Mouse (Mus musculus) lung, embryonic 14.5 days (tissue): Measurements from ENCODE around the gene Mettl22. TPM values are rescaled to one million over a fixed set of nuclear protein-coding genes. Genes with fewer than 3 reads are reported as not detected.

Source experiments
- ATAC-seq: fragments of 200-750 bp; cut with Nextera tagmentation; 2 replicates; pipeline ENCODE4 v1.8.0; 2017; ENCODE audit warnings: mild to moderate bottlenecking, moderate TSS enrichment, moderate library complexity; ENCODE audit not compliant: insufficient read depth
- DNase-seq: peaks from one replicate; pipeline ENCODE4 v3.0.0-alpha.2; 2015
- H3K27ac ChIP-seq: fragments of 300-500 bp; sonication (generic); 2 replicates; pipeline ENCODE4 v1.5.1; 2014; ENCODE audit warnings: low read depth, mild to moderate bottlenecking, moderate library complexity
- H3K27me3 ChIP-seq: fragments of 300-500 bp; sonication (generic); 2 replicates; pipeline ENCODE4 v1.6.1; 2014; ENCODE audit warnings: low read length, control low read depth; ENCODE audit not compliant: insufficient read depth
- H3K36me3 ChIP-seq: fragments of 300-500 bp; sonication (generic); 2 replicates; pipeline ENCODE4 v1.6.1; 2014; ENCODE audit warnings: control low read depth; ENCODE audit not compliant: insufficient read depth
- H3K4me1 ChIP-seq: fragments of 300-500 bp; sonication (generic); 2 replicates; pipeline ENCODE4 v1.6.1; 2014; ENCODE audit warnings: antibody characterized with exemption, control low read depth; ENCODE audit not compliant: insufficient read depth
- H3K4me2 ChIP-seq: fragments of 300-500 bp; sonication (generic); 2 replicates; pipeline ENCODE4 v1.6.1; 2014; ENCODE audit warnings: mild to moderate bottlenecking
- H3K4me3 ChIP-seq: fragments of 300-500 bp; sonication (generic); 2 replicates; pipeline ENCODE4 v1.5.1; 2014; ENCODE audit warnings: low read depth, low read length
- H3K9ac ChIP-seq: fragments of 300-500 bp; sonication (generic); 2 replicates; pipeline ENCODE4 v1.6.1; 2014
- H3K9me3 ChIP-seq: fragments of 300-500 bp; sonication (generic); 2 replicates; pipeline ENCODE4 v1.6.1; 2016; ENCODE audit warnings: low read depth, low read length, control low read depth
- CTCF ChIP-seq: IDR thresholded peaks from 2 replicates; pipeline ENCODE4 v1.5.1; 2016; ENCODE audit warnings: antibody characterized with exemption, low read depth
- WGBS: fragments of 180-500 bp; shearing (Covaris S2); extraction: QIAGEN DNeasy Blood & Tissue Kit; methylation state at CpG from one replicate; pipeline ENCODE4 v1.1.7; 2014; 5-methylcytosine and 5-hydroxymethylcytosine counted together
- polyA plus RNA-seq: library from polyadenylated mRNA; unstranded; fragments of >200 nt; fragmentation: Nextera tagmentation; extraction: Ambion mirVana; gene quantifications from 2 replicates; pipeline ENCODE4 v1.2.1, GENCODE M21; 2014

Mettl22 gene
- polyA plus RNA-seq, 1 experiment from 2014 or later: 15.9 TPM

DNA sequence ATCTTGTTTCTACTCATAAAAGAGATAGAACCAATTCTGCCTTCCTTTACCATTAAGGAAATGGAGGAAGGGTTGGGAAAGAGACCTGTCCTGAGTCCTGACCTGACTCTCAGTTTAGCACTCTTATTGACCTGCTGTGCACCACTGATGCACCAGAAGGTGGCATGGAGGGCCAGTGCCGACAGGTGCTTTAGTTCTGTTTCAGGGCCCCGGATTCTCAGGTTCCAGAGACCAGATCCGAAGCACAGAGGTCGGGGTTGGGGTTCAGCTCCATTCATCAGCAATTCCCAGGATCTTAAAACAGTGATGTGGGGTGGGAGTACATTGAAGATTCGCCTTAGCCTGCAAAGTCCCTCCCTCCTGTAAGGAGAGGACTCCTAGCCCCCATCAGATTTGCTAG is 42.2 kb downstream of the Mettl22 start:
- H3K9me3 ChIP-seq: no peaks in the 10 kb centered on the region
- no peaks in the 10 kb centered on the region for H3K36me3 ChIP-seq
- no peak overlapping the region for H3K27ac ChIP-seq
- 0 out of 2 replicates have a peak overlapping the region, but pooled peaks have one; percentile 11 for H3K9ac ChIP-seq
- no peak for TF ChIP-seq CTCF
- DNase-seq: no peak
- 3% methylated on average over 5 of the region's 5 CpGs for WGBS
- ATAC-seq: peak; percentile 30; the same call in 1 of the 2 replicates
- no peaks in the 10 kb centered on the region for H3K27me3 ChIP-seq
- peak overlapping the region; percentile 69 for H3K4me2 ChIP-seq
- H3K4me3 ChIP-seq: peak overlapping the region; percentile 55
- peaks cover 4% of the 10 kb centered on the region; the same call in 1 of the 2 replicates for H3K4me1 ChIP-seq

DNA sequence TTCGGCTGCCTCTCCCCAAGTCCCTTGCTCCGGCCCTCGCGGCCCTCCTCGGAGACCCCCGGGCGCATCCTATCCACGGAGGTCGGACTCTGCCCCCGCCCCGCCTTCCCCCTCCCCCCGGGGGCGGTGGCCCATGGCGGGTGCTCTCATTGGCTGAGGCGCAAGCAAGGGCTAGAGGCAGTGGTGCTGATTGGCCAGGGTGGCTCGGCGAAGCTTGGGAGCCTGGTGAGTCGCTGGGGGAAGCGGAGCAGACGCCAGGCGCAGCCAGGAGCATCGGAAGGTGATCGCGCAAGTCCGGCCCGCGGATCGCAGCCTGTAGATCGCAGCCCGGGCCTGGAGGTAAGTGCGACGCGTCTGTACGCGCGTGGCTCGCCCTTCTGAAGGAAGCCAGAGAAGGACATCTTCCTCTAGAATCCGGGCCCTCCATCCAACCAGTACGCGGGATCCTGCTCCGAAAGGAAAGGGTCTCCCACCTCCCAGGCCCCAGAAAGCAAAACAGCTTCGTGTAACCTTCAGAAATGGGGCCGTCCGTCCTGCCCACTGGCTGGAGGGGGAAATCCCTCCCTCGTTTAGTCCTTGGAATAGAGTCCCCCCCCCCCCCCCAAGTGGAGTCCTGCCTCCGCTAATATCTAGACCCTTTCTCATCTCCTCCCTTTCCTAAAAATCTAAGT is 42.8 kb downstream of the Mettl22 start, which contains the start of gene Abat:
TSS of gene Abat (plus strand) at position 194 of the 671 bp plus-strand sequence.
- H3K36me3 ChIP-seq: no peaks in the 10 kb centered on the region
- no peak for TF ChIP-seq CTCF
- H3K4me3 ChIP-seq: peak within 1 kb of the TSS; percentile 55
- H3K9me3 ChIP-seq: no peaks in the 10 kb centered on the region
- H3K4me2 ChIP-seq: peak within 1 kb of the TSS; percentile 69
- ATAC-seq (peak; percentile 100), DNase-seq (peak; percentile 96)
- peaks cover 4% of the 10 kb centered on the region; the same call in 1 of the 2 replicates for H3K4me1 ChIP-seq
- under 1% methylated on average over 45 of the region's 46 CpGs for WGBS
- peak within 1 kb of the TSS; percentile 42; the same call in 1 of the 2 replicates for H3K27ac ChIP-seq
- no peaks in the 10 kb centered on the region for H3K27me3 ChIP-seq
- peak within 1 kb of the TSS; percentile 62 for H3K9ac ChIP-seq

DNA sequence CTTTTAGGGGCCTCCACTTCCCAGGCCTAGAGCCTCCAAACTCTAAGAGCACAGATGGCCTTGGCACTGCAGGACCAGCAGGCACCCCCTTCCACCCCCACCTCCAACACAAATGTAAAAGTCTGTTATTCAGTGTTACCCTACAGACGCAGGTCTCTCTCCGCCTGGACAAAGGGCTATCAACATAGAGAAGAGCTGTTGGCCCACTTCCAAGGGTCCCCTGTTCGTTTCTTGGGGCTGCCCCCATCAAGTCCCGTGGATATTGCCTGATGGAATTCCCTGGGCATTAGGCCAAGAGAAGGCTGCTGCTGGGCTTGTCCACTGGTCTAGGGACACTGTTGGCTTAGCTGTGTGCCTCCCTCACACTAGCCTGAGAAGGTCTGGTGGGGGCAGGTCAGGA is 43.6 kb downstream of the Mettl22 start:
- peak overlapping the region; percentile 69 for H3K4me2 ChIP-seq
- H3K4me1 ChIP-seq: peaks cover 4% of the 10 kb centered on the region; the same call in 1 of the 2 replicates
- peak; percentile 19; the same call in 1 of the 2 replicates for ATAC-seq
- peak overlapping the region; percentile 25; the same call in 1 of the 2 replicates for H3K27ac ChIP-seq
- peak overlapping the region; percentile 55 for H3K4me3 ChIP-seq
- no peak for TF ChIP-seq CTCF
- H3K9me3 ChIP-seq: no peaks in the 10 kb centered on the region
- peak overlapping the region; percentile 62; the same call in 1 of the 2 replicates for H3K9ac ChIP-seq
- no peaks in the 10 kb centered on the region for H3K36me3 ChIP-seq
- H3K27me3 ChIP-seq: no peaks in the 10 kb centered on the region
- WGBS: 7% methylated on average over 4 of the region's 4 CpGs
- DNase-seq: peak; percentile 88

DNA sequence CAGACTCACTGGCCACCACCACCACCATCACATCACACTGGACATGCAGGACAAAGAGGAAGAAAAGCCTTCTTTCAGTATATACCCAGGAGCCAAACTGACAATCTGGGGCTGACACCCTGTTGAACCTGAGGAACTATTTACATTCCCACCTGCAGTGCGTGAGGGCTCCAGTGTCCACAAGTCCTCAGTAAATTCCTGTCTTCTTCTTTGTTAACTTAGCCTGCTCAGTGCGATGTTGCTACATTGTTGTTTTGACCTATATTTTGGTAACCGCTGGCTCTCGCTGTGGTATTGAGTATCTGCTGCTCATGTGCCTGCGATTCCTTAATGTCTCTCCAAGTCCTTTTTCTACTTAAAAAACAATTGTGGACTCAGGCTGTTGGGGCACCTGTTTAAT is 49.9 kb downstream of the Mettl22 start:
- no peak overlapping the region for H3K9ac ChIP-seq
- no peak overlapping the region for H3K4me3 ChIP-seq
- DNase-seq (no peak), ATAC-seq (no peak)
- H3K27me3 ChIP-seq: no peaks in the 10 kb centered on the region
- no peak overlapping the region for H3K27ac ChIP-seq
- 61% methylated on average over 5 of the region's 5 CpGs for WGBS
- H3K4me2 ChIP-seq: no peak overlapping the region
- H3K36me3 ChIP-seq: no peaks in the 10 kb centered on the region
- TF ChIP-seq CTCF: no peak
- H3K4me1 ChIP-seq: peaks cover 17% of the 10 kb centered on the region
- H3K9me3 ChIP-seq: no peaks in the 10 kb centered on the region

DNA sequence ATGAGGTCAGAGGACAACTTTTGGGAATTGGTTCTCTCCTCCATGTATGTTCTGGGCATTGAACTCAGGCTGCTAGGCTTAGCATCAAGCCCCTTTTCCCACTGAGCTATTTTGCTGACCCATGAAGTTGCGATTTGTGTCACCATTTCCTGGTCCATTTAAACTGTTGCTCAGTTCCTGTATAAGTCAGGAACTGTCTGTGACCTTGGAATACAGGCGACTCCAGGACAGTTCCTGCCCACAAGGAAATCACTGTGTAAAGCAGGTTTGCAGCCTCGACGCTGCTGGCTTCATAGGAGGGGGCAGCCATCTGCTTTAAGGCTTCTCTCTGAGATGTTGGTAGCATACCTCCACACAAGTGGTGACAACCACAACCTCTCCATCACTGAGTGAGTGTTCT is 50.7 kb downstream of the Mettl22 start:
- Histone ChIP-seq H3K9ac (no peak overlapping the region), H3K4me1 (peaks cover 17% of the 10 kb centered on the region), H3K27ac (no peak overlapping the region), H3K27me3 (no peaks in the 10 kb centered on the region), H3K4me3 (no peak overlapping the region), H3K9me3 (no peaks in the 10 kb centered on the region), H3K4me2 (no peak overlapping the region), H3K36me3 (no peaks in the 10 kb centered on the region)
- DNase-seq (no peak), ATAC-seq (no peak)
- WGBS: 67% methylated on average over 4 of the region's 4 CpGs
- no peak for TF ChIP-seq CTCF

DNA sequence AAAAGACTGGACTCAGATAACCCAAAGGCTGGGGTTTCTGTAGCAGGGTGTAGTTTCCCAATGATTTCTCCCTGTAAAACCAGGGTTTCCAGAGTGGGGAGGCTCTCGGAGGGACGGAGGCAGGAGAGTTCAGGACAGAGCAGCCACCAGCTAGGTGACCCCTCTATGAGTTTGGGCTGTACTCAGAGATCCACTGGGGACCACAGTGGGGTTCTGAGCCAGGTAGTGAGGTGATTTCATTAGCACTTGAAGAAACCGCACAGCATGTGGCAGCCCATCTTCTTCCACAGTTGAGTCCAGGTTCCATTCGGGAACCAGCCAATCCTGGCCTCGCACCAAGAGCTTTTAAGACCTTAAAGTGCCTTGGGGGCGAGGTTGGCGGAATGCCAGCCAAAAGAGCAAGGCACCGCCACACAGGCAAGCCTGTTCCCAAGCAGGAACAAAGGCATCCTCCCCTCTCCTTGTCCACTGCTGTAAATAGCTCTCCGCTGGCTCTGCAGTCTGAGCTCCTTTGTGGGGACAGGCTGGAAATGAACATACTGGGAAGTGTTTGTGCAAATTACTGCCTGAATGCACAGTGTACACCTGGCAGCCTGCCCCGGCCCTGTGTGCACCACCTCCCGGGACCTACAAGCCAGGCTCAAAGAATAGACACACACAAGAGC is 53.0 kb downstream of the Mettl22 start:
- Histone ChIP-seq H3K9ac (peak overlapping the region; percentile 20; the same call in 1 of the 2 replicates), H3K4me3 (no peak overlapping the region), H3K4me2 (peak overlapping the region; percentile 15; the same call in 1 of the 2 replicates), H3K36me3 (no peaks in the 10 kb centered on the region), H3K4me1 (peaks cover 17% of the 10 kb centered on the region), H3K27me3 (no peaks in the 10 kb centered on the region), H3K27ac (peak overlapping the region; percentile 79), H3K9me3 (no peaks in the 10 kb centered on the region)
- TF ChIP-seq CTCF: no peak
- WGBS: 26% methylated on average over 11 of the region's 11 CpGs
- DNase-seq (peak; percentile 87), ATAC-seq (peak; percentile 84)

DNA sequence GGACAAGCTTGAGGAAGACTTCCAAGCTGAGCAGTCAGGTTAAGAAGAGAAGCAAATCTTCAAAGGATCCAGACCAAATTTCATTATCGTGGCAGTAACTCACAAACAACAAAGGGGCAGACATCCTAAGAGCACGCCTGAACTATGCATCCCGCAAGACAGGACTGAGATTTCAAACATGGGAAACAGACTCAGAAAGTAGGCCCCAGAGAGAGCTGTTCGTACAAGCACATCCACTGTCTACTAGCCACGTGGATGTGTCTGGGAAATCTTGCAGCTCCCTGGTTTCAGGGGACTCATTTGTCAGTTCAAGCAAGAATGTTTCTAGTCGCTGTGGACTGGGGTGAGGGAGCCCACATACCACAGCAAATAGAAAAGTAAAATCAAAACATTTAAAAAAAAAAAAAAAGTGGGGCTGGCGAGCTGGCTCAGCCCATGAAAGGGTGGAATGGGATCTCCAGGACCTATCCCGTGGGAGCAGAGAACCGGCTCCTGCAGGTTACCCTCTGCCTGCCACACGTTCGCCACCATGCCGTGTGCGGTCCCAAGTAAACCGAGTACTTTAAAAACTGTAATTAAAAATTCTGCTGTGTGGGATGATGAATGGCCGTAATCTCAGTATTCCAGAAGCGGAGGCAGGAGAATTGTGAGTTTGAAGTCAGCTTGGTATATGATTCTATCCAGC is 53.7 kb downstream of the Mettl22 start:
- Histone ChIP-seq H3K9me3 (no peaks in the 10 kb centered on the region), H3K27ac (peak overlapping the region; percentile 79), H3K27me3 (no peaks in the 10 kb centered on the region), H3K4me3 (no peak overlapping the region), H3K9ac (peak overlapping the region; percentile 20; the same call in 1 of the 2 replicates), H3K36me3 (no peaks in the 10 kb centered on the region), H3K4me2 (no peak overlapping the region), H3K4me1 (peaks cover 17% of the 10 kb centered on the region)
- 54% methylated on average over 16 of the region's 16 CpGs for WGBS
- peak; percentile 32; the same call in 1 of the 2 replicates for ATAC-seq
- peak; percentile 41 for DNase-seq
- no peak for TF ChIP-seq CTCF
